Mouse (Mus musculus) neural tube, embryonic 11.5 days (tissue): ENCODE measurements around the gene Zfp979. TPM values are rescaled to one million over a fixed set of nuclear protein-coding genes. Genes with fewer than 3 reads are reported as not detected.

ENCODE experiments used
- polyA plus RNA-seq: library from polyadenylated mRNA; unstranded; fragments of >200 nt; fragmentation: Nextera tagmentation; extraction: Ambion mirVana; gene quantifications from 2 replicates; pipeline ENCODE4 v1.2.1, GENCODE M21; 2014

Gene Zfp979
- polyA plus RNA-seq, 1 experiment from 2014 or later = 3.1 TPM

Other genes starting within 250 kb of the Zfp979 start
- 6.1 and 7.1 TPM in 2 replicates for gene Zfp982, start 150.1 kb downstream of the Zfp979 start, polyA plus RNA-seq
- gene Gm16503, start 102.3 kb downstream of the Zfp979 start, polyA plus RNA-seq = 0.09 and 0.16 TPM in 2 replicates
- gene Zfp985, start 89.2 kb downstream of the Zfp979 start, polyA plus RNA-seq = 0.15 TPM in 1 of 2 replicates, not detected in the other
- gene Zfp534, start 60.0 kb upstream of the Zfp979 start, polyA plus RNA-seq = not detected in 2 replicates
- gene Zfp984, start 167.3 kb upstream of the Zfp979 start, polyA plus RNA-seq = 7.2 and 7.5 TPM in 2 replicates
- 5.0 and 5.8 TPM in 2 replicates for gene Zfp933, start 205.9 kb upstream of the Zfp979 start, polyA plus RNA-seq
- gene Miip, start 226.3 kb upstream of the Zfp979 start, polyA plus RNA-seq = 35.1 and 37.2 TPM in 2 replicates
- 12.7 and 15.4 TPM in 2 replicates for gene Fv1, start 226.5 kb upstream of the Zfp979 start, polyA plus RNA-seq